Mouse (Mus musculus): ENCODE data around the gene Gmeb2.

GRCm38 (mm10) chr2:181249217-181249616 lies 38.6 kb downstream of the Gmeb2 start:
- TF ChIP-seq MAX (IDR thresholded peaks at IDR 0.05) = no peak
- TF ChIP-seq CTCF (IDR thresholded peaks at IDR 0.05; ENCODE audit: control insufficient read depth, insufficient read depth, insufficient read length) = no peak
- TF ChIP-seq USF1 (IDR thresholded peaks at IDR 0.05; ENCODE audit: low read depth) = no peak
- no peak for TF ChIP-seq FOSL1 (IDR thresholded peaks at IDR 0.05; ENCODE audit: insufficient read depth, low read length, poor library complexity, severe bottlenecking)
- no peak for TF ChIP-seq MYOG (IDR thresholded peaks at IDR 0.05; ENCODE audit: control insufficient read depth, extremely low read depth, insufficient read length)
